Comparison of ENCODE assay signal across 24 mouse cellular contexts in genomic region chr2:52839868-52840267, GRCm38 (mm10). TPM values are rescaled to one million over a fixed set of nuclear protein-coding genes. Genes with fewer than 3 reads are reported as not detected.
DNase-seq lines count a peak whose midpoint lies in the region; ATAC-seq and TF ChIP-seq lines count a peak whose summit lies in the region.
"Had no signal": no experiment of that assay in that cellular context is flagged by ENCODE, and none has a peak within 500 bp of the region (broad histone marks: within the 10 kb centered on the region; RNA-seq: fewer than 3 reads in every experiment).

No protein-coding gene starts in this region.

- DNase-seq in cerebellum, postnatal 10 days = peak; percentile 39 to 60
- DNase-seq in cerebellum, postnatal 25 days = no peak
- DNase-seq in forebrain, embryonic 11.5 days (ENCODE audit: low spot score) = no peak
- DNase-seq in hindbrain, postnatal 0 days (ENCODE audit: low spot score) = peak; percentile 37
- no peak for DNase-seq in hindbrain, embryonic 11.5 days (ENCODE audit: low spot score)
- DNase-seq in brain, embryonic 14.5 days (ENCODE audit: low read depth) = peak; percentile 88
- DNase-seq in spleen, postnatal 10 days (ENCODE audit: low spot score in 2 of 2) = no peak
- DNase-seq: adrenal gland, adult 8-10 months; adrenal gland, postnatal 36 days; B cell, adult 2 months; cerebellum, adult 11 months; cerebellum, adult 9-10 months; embryo, embryonic 11 days; gastrocnemius, adult 2 months; gastrocnemius, postnatal 25 days; heart, postnatal 4 days; kidney, adult 18-20 months had no signal

- H3K4me3 ChIP-seq in forebrain, embryonic 15.5 days = no peak overlapping the region
- H3K4me3 ChIP-seq in forebrain, embryonic 11.5 days (ENCODE audit: low read depth, low read length) = no peak overlapping the region
- no peak overlapping the region for H3K4me3 ChIP-seq in hindbrain, postnatal 0 days (ENCODE audit: low read length)
- H3K4me3 ChIP-seq in hindbrain, embryonic 11.5 days (ENCODE audit: low read depth, low read length) = no peak overlapping the region
- H3K4me3 ChIP-seq: embryonic facial prominence, embryonic 15.5 days; erythroblast, embryonic 14.5 days; gastrocnemius, adult 2 months; heart, embryonic 13.5 days; intestine, embryonic 15.5 days had no signal

- H3K9ac ChIP-seq in forebrain, embryonic 15.5 days (replicated peaks) = no peak overlapping the region
- H3K9ac ChIP-seq in forebrain, embryonic 11.5 days (ENCODE audit: low read length) = no peak overlapping the region
- H3K9ac ChIP-seq in hindbrain, postnatal 0 days (replicated peaks; ENCODE audit: low read length) = no peak overlapping the region
- no peak overlapping the region for H3K9ac ChIP-seq in hindbrain, embryonic 11.5 days (ENCODE audit: low read depth, low read length)
- H3K9ac ChIP-seq: embryonic facial prominence, embryonic 15.5 days; heart, embryonic 13.5 days; intestine, embryonic 15.5 days had no signal

- WGBS in forebrain, embryonic 15.5 days = 47% methylated on average over 3 of the region's 3 CpGs
- WGBS in forebrain, embryonic 11.5 days = 86% methylated on average over 3 of the region's 3 CpGs
- 52% methylated on average over 3 of the region's 3 CpGs for WGBS in hindbrain, postnatal 0 days
- 87% methylated on average over 3 of the region's 3 CpGs for WGBS in hindbrain, embryonic 11.5 days

- H3K4me2 ChIP-seq in forebrain, embryonic 15.5 days (replicated peaks) = no peak overlapping the region
- no peak overlapping the region for H3K4me2 ChIP-seq in forebrain, embryonic 11.5 days (ENCODE audit: low read depth, low read length, severe bottlenecking)
- H3K4me2 ChIP-seq in hindbrain, postnatal 0 days (ENCODE audit: low read depth, low read length) = no peak overlapping the region
- no peak overlapping the region for H3K4me2 ChIP-seq in hindbrain, embryonic 11.5 days (replicated peaks; ENCODE audit: low read depth, low read length)
- H3K4me2 ChIP-seq: embryonic facial prominence, embryonic 15.5 days; heart, embryonic 13.5 days; intestine, embryonic 15.5 days had no signal

- no peaks in the 10 kb centered on the region for H3K36me3 ChIP-seq in forebrain, embryonic 15.5 days
- no peaks in the 10 kb centered on the region for H3K36me3 ChIP-seq in forebrain, embryonic 11.5 days (ENCODE audit: control insufficient read depth, insufficient read depth, low read length)
- H3K36me3 ChIP-seq in hindbrain, postnatal 0 days (ENCODE audit: insufficient read depth, low read length) = no peaks in the 10 kb centered on the region
- H3K36me3 ChIP-seq in hindbrain, embryonic 11.5 days (ENCODE audit: control insufficient read depth, insufficient read depth, low read length) = no peaks in the 10 kb centered on the region
- H3K36me3 ChIP-seq: embryonic facial prominence, embryonic 15.5 days; G1E; heart, embryonic 13.5 days; intestine, embryonic 15.5 days had no signal

- TF ChIP-seq POLR2A in brain, embryonic 14.5 days (IDR thresholded peaks at IDR 0.05; ENCODE audit: borderline replicate concordance, extremely low read depth, insufficient read depth, insufficient read length, poor library complexity, severe bottlenecking) = no peak

- peak; percentile 86 for ATAC-seq in forebrain, embryonic 15.5 days (replicated peaks)
- no peak for ATAC-seq in forebrain, embryonic 11.5 days (replicated peaks; ENCODE audit: low FRiP score)
- ATAC-seq in hindbrain, postnatal 0 days = no peak
- ATAC-seq in hindbrain, embryonic 11.5 days (ENCODE audit: low FRiP score) = no peak
- ATAC-seq: CD4-positive, CD25-positive, alpha-beta regulatory T cell, adult 4 months; intestine, embryonic 15.5 days had no signal

- TF ChIP-seq CTCF in hindbrain, postnatal 0 days (IDR thresholded peaks at IDR 0.05; ENCODE audit: low read depth) = no peak
- no peak for TF ChIP-seq CTCF in brain, embryonic 14.5 days (IDR thresholded peaks at IDR 0.05; ENCODE audit: borderline replicate concordance, extremely low read depth, insufficient read depth, insufficient read length)

- no peaks in the 10 kb centered on the region for H3K27me3 ChIP-seq in forebrain, embryonic 15.5 days
- H3K27me3 ChIP-seq in forebrain, embryonic 11.5 days (ENCODE audit: control insufficient read depth, insufficient read depth, low read length) = no peaks in the 10 kb centered on the region
- no peaks in the 10 kb centered on the region for H3K27me3 ChIP-seq in hindbrain, postnatal 0 days (ENCODE audit: insufficient read depth, low read length)
- no peaks in the 10 kb centered on the region for H3K27me3 ChIP-seq in hindbrain, embryonic 11.5 days (ENCODE audit: control insufficient read depth, insufficient read depth, low read length)
- H3K27me3 ChIP-seq: embryonic facial prominence, embryonic 15.5 days; intestine, embryonic 15.5 days had no signal

- peak overlapping the region; percentile 44 for H3K27ac ChIP-seq in forebrain, embryonic 15.5 days (replicated peaks)
- no peak overlapping the region for H3K27ac ChIP-seq in forebrain, embryonic 11.5 days (ENCODE audit: low read depth, low read length)
- no peak overlapping the region for H3K27ac ChIP-seq in hindbrain, postnatal 0 days
- no peak overlapping the region for H3K27ac ChIP-seq in hindbrain, embryonic 11.5 days (ENCODE audit: low read depth, low read length)
- H3K27ac ChIP-seq: embryonic facial prominence, embryonic 15.5 days; gastrocnemius, adult 2 months; heart, embryonic 13.5 days; intestine, embryonic 15.5 days had no signal

- H3K9me3 ChIP-seq in forebrain, embryonic 15.5 days = no peaks in the 10 kb centered on the region
- no peaks in the 10 kb centered on the region for H3K9me3 ChIP-seq in forebrain, embryonic 11.5 days (ENCODE audit: control insufficient read depth, low read length)
- H3K9me3 ChIP-seq in hindbrain, postnatal 0 days (ENCODE audit: low read length) = no peaks in the 10 kb centered on the region
- H3K9me3 ChIP-seq in hindbrain, embryonic 11.5 days (ENCODE audit: control insufficient read depth, low read length) = no peaks in the 10 kb centered on the region
- H3K9me3 ChIP-seq: embryonic facial prominence, embryonic 15.5 days; G1E; heart, embryonic 13.5 days; intestine, embryonic 15.5 days had no signal

- H3K4me1 ChIP-seq in forebrain, embryonic 15.5 days = peaks cover 21% of the 10 kb centered on the region
- H3K4me1 ChIP-seq in forebrain, embryonic 11.5 days (replicated peaks; ENCODE audit: control insufficient read depth, insufficient read depth, low read length) = no peaks in the 10 kb centered on the region
- H3K4me1 ChIP-seq in hindbrain, postnatal 0 days (ENCODE audit: insufficient read depth, low read length) = no peaks in the 10 kb centered on the region
- no peaks in the 10 kb centered on the region for H3K4me1 ChIP-seq in hindbrain, embryonic 11.5 days (replicated peaks; ENCODE audit: control insufficient read depth, insufficient read depth, low read length)
- H3K4me1 ChIP-seq: embryonic facial prominence, embryonic 15.5 days; heart, embryonic 13.5 days; intestine, embryonic 15.5 days had no signal

RNA-seq across cellular contexts. Expression of gene Fmnl2, which starts 17.8 kb away (rescaled TPM):
- 18.1 and 18.6 TPM in 2 replicates for polyA plus RNA-seq in forebrain, embryonic 15.5 days (2015; fragmentation: Nextera tagmentation; extraction: Ambion mirVana)
- polyA plus RNA-seq in forebrain, embryonic 11.5 days (2014; fragmentation: Nextera tagmentation; extraction: Ambion mirVana) = 10.4 and 10.6 TPM in 2 replicates
- total RNA-seq in hindbrain, postnatal 0 days (2014; rRNA removed) = 25.2 and 27.6 TPM in 2 replicates
- polyA plus RNA-seq in hindbrain, postnatal 0 days (2015; fragmentation: Nextera tagmentation; extraction: Ambion mirVana) = 9.3 and 9.9 TPM in 2 replicates
- 10.1 and 19.5 TPM in 2 replicates for polyA plus RNA-seq in hindbrain, embryonic 11.5 days (2014; fragmentation: Nextera tagmentation; extraction: Ambion mirVana)
- 45.8 and 47.7 TPM in 2 replicates for polyA plus RNA-seq in brain, embryonic 14.5 days (2012; rRNA removed)
- total RNA-seq: G1E had no signal
- polyA plus RNA-seq: erythroblast, embryonic 14.5 days; G1E had no signal

Comparison
In these comparisons a context has a peak if more than half of its experiments do, and no peak if none do; other contexts are left out.
1. DNase-seq: peak in cerebellum, postnatal 10 days (2 of 2), hindbrain, postnatal 0 days (single experiment) and brain, embryonic 14.5 days (single experiment); none in cerebellum, postnatal 25 days (0 of 2), forebrain, embryonic 11.5 days (single experiment), hindbrain, embryonic 11.5 days (single experiment) and spleen, postnatal 10 days (0 of 2).